Comparison of ENCODE assay signal across 12 mouse cellular contexts in the genomic region with DNA sequence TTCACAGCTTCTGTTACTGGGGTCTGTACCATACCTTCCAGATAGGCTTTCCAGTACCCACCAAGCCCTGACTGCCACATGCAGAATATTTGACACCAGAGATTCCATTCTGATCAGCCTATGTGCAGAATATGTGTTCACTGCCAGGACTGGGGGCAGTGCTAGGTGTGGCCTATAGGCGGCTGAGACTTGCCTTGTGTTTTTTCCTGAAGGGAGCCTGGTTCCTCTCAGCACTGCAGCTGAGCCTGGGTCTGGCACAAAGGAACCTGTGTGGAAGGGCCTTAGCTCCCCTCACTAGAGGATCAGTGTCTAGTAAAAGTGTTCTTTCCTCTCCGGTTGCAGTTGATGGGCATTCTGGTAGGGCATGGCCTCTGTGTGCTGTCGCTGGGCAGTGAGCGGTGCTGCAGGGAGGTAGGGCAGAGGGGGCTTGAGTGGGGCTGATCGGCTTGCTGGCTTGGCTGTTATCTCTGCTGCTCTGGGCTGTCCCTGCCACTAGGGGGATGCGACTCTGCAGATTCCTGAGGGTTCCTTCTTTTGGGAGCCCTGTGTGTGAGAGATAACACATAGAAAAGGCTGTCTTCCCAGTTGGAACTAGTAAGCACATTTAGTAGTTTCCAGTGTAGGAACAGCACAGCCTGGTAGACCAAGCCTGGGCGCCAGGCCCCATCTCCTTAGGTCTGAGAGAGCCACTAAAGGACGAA. TPM values are rescaled to one million over a fixed set of nuclear protein-coding genes. Genes with fewer than 3 reads are reported as not detected.
A peak's percentile ranks its signal among the peaks of the same experiment; 100 is the strongest.
DNase-seq lines count a peak whose midpoint lies in the region; ATAC-seq and TF ChIP-seq lines count a peak whose summit lies in the region.
"Had no signal": no experiment of that assay in that cellular context is flagged by ENCODE, and none has a peak within 500 bp of the region (broad histone marks: within the 10 kb centered on the region; RNA-seq: fewer than 3 reads in every experiment).

No protein-coding gene starts in this region.

- 67% methylated on average over 8 of the region's 8 CpGs for WGBS in liver, embryonic 11.5 days
- WGBS in forebrain, embryonic 13.5 days: 74% methylated on average over 8 of the region's 8 CpGs

- DNase-seq in embryo, embryonic 10 days (ENCODE audit: low spot score): peak; percentile 23
- no peak for DNase-seq in embryo, embryonic 9.5 days (ENCODE audit: extremely low spot score)
- DNase-seq in liver (peak; percentile 41), ES-CJ7 (ENCODE audit: low read depth, low spot score) (peak; percentile 42)
- no peak for DNase-seq in liver, embryonic 11.5 days (ENCODE audit: low spot score)
- no peak for DNase-seq in ovary, postnatal 14 days (ENCODE audit: low spot score)
- DNase-seq: heart, postnatal 4 days; right cerebral cortex, postnatal 4 days had no signal

- no peak overlapping the region for H3K4me2 ChIP-seq in liver, embryonic 11.5 days
- no peak overlapping the region for H3K4me2 ChIP-seq in forebrain, embryonic 13.5 days
- H3K4me2 ChIP-seq: forebrain, embryonic 12.5 days; midbrain, embryonic 12.5 days had no signal

- no peak overlapping the region for H3K27ac ChIP-seq in liver, embryonic 11.5 days (ENCODE audit: low read depth, low read length)
- no peak overlapping the region for H3K27ac ChIP-seq in embryonic fibroblast, embryonic 13.5 days (ENCODE audit: insufficient read depth, low read length)
- H3K27ac ChIP-seq in forebrain, embryonic 13.5 days: no peak overlapping the region
- H3K27ac ChIP-seq: forebrain, embryonic 12.5 days; midbrain, embryonic 12.5 days had no signal

- H3K36me3 ChIP-seq in liver, embryonic 11.5 days (ENCODE audit: control insufficient read depth, insufficient read depth, low read length): peaks cover 50% of the 10 kb centered on the region
- H3K36me3 ChIP-seq in forebrain, embryonic 13.5 days (ENCODE audit: poor library complexity, severe bottlenecking): peaks cover 84% of the 10 kb centered on the region

- no peaks in the 10 kb centered on the region for H3K9me3 ChIP-seq in liver, embryonic 11.5 days (ENCODE audit: control insufficient read depth, low read length)
- no peaks in the 10 kb centered on the region for H3K9me3 ChIP-seq in forebrain, embryonic 13.5 days (replicated peaks)
- H3K9me3 ChIP-seq: forebrain, embryonic 12.5 days; midbrain, embryonic 12.5 days had no signal

- H3K9ac ChIP-seq in liver, embryonic 11.5 days (ENCODE audit: low read depth, low read length): no peak overlapping the region
- H3K9ac ChIP-seq in forebrain, embryonic 13.5 days: no peak overlapping the region
- H3K9ac ChIP-seq: forebrain, embryonic 12.5 days; midbrain, embryonic 12.5 days had no signal

- 0 out of 2 replicates have a peak, but pooled peaks have one; percentile 30 for TF ChIP-seq CTCF in embryonic fibroblast, embryonic 13.5 days (IDR thresholded peaks at IDR 0.05; ENCODE audit: borderline replicate concordance, insufficient read depth, low read length)

- H3K27me3 ChIP-seq in liver, embryonic 11.5 days (replicated peaks; ENCODE audit: control insufficient read depth, insufficient read depth, low read length): no peaks in the 10 kb centered on the region
- no peaks in the 10 kb centered on the region for H3K27me3 ChIP-seq in forebrain, embryonic 13.5 days
- H3K27me3 ChIP-seq: forebrain, embryonic 12.5 days; midbrain, embryonic 12.5 days had no signal

- ATAC-seq in liver, embryonic 11.5 days (replicated peaks; ENCODE audit: low FRiP score): no peak
- no peak for ATAC-seq in forebrain, embryonic 13.5 days

- H3K4me1 ChIP-seq in liver, embryonic 11.5 days (replicated peaks; ENCODE audit: control insufficient read depth, insufficient read depth, low read length): peaks cover 27% of the 10 kb centered on the region
- H3K4me1 ChIP-seq in embryonic fibroblast, embryonic 13.5 days (ENCODE audit: control insufficient read depth, insufficient read depth, low read length): no peaks in the 10 kb centered on the region
- no peaks in the 10 kb centered on the region for H3K4me1 ChIP-seq in forebrain, embryonic 13.5 days
- H3K4me1 ChIP-seq: forebrain, embryonic 12.5 days; midbrain, embryonic 12.5 days had no signal

- TF ChIP-seq POLR2A in embryonic fibroblast, embryonic 13.5 days (IDR thresholded peaks at IDR 0.05; ENCODE audit: low read depth, low read length): no peak

- H3K4me3 ChIP-seq in liver, embryonic 11.5 days (ENCODE audit: low read depth, low read length): no peak overlapping the region
- H3K4me3 ChIP-seq in embryonic fibroblast, embryonic 13.5 days (ENCODE audit: insufficient read depth, low read length): no peak overlapping the region
- H3K4me3 ChIP-seq in forebrain, embryonic 13.5 days: no peak overlapping the region
- H3K4me3 ChIP-seq: forebrain, embryonic 12.5 days; midbrain, embryonic 12.5 days had no signal

RNA-seq across cellular contexts. Expression of a gene that starts 12.6 kb away (rescaled TPM):
- 3.9 and 4.5 TPM in 2 replicates for polyA plus RNA-seq in liver, embryonic 11.5 days (2014; fragmentation: Nextera tagmentation; extraction: Ambion mirVana)
- polyA plus RNA-seq in embryonic fibroblast, embryonic 13.5 days (2011; ENCODE audit: insufficient read length, low read depth, missing spikeins): 7.1 and 9.7 TPM in 2 replicates
- polyA plus RNA-seq in forebrain, embryonic 13.5 days (2015; fragmentation: Nextera tagmentation; extraction: Ambion mirVana): 4.1 and 4.4 TPM in 2 replicates

RNA-seq across cellular contexts. Expression of a gene that starts 14.5 kb away (rescaled TPM):
- polyA plus RNA-seq in liver, embryonic 11.5 days (2014; fragmentation: Nextera tagmentation; extraction: Ambion mirVana): 53.4 and 60.5 TPM in 2 replicates
- 28.7 and 44.8 TPM in 2 replicates for polyA plus RNA-seq in embryonic fibroblast, embryonic 13.5 days (2011; ENCODE audit: insufficient read length, low read depth, missing spikeins)
- 32.7 and 34.3 TPM in 2 replicates for polyA plus RNA-seq in forebrain, embryonic 13.5 days (2015; fragmentation: Nextera tagmentation; extraction: Ambion mirVana)

RNA-seq across cellular contexts. Expression of a gene that starts 50.6 kb away (rescaled TPM):
- 2.0 and 2.1 TPM in 2 replicates for polyA plus RNA-seq in liver, embryonic 11.5 days (2014; fragmentation: Nextera tagmentation; extraction: Ambion mirVana)
- 2.1 and 2.2 TPM in 2 replicates for polyA plus RNA-seq in embryonic fibroblast, embryonic 13.5 days (2011; ENCODE audit: insufficient read length, low read depth, missing spikeins)
- polyA plus RNA-seq in forebrain, embryonic 13.5 days (2015; fragmentation: Nextera tagmentation; extraction: Ambion mirVana): 11.1 and 13.8 TPM in 2 replicates

Comparison
In these comparisons a context has a peak if more than half of its experiments do, and no peak if none do; other contexts are left out.
1. DNase-seq: peak in embryo, embryonic 10 days (single experiment), liver (single experiment) and ES-CJ7 (single experiment); none in embryo, embryonic 9.5 days (single experiment), liver, embryonic 11.5 days (single experiment) and ovary, postnatal 14 days (single experiment).